Mouse (Mus musculus) myocyte (in vitro differentiated cells): ENCODE results near the gene Fam210b. TPM values are rescaled to one million over a fixed set of nuclear protein-coding genes. Genes with fewer than 3 reads are reported as not detected.

Experiments used
- H3K27me3 ChIP-seq: one replicate; pipeline ENCODE4 v1.6.1; 2011; ENCODE audit not compliant: control insufficient read depth, insufficient read depth, insufficient read length
- H3K36me3 ChIP-seq: one replicate; pipeline ENCODE4 v1.6.1; 2011; ENCODE audit not compliant: control insufficient read depth, insufficient read depth
- H3K4me2 ChIP-seq: one replicate; pipeline ENCODE4 v1.6.1; 2011; ENCODE audit warnings: low read depth, control low read depth
- H3K4me3 ChIP-seq: one replicate; pipeline ENCODE4 v1.5.1; 2011; ENCODE audit warnings: mild to moderate bottlenecking, control low read depth, moderate library complexity
- H3K79me2 ChIP-seq: one replicate; pipeline ENCODE4 v1.6.1; 2011; ENCODE audit not compliant: control insufficient read depth, insufficient read depth
- H3ac ChIP-seq: one replicate; pipeline ENCODE4 v1.6.1; 2011; ENCODE audit not compliant: control insufficient read depth, insufficient read length
- CEBPB ChIP-seq: IDR thresholded peaks from 2 replicates; pipeline ENCODE4 v1.6.1; 2011; ENCODE audit warnings: mild to moderate bottlenecking, moderate library complexity; ENCODE audit not compliant: poor library complexity, insufficient read depth, severe bottlenecking
- E2F4 ChIP-seq: IDR thresholded peaks from one replicate; pipeline ENCODE4 v1.6.1; 2011; ENCODE audit warnings: mild to moderate bottlenecking, control low read depth, moderate library complexity; ENCODE audit not compliant: insufficient read depth
- MAX ChIP-seq: IDR thresholded peaks from one replicate; pipeline ENCODE4 v1.6.1; 2011; ENCODE audit warnings: low read depth, mild to moderate bottlenecking, control low read depth
- MYOD1 ChIP-seq, 3 experiments: IDR thresholded peaks; one replicate each; pipeline ENCODE4 v1.6.1; 2011; ENCODE audit warnings: control low read depth in 2 of 3, low read depth in 2 of 3, mild to moderate bottlenecking in 2 of 3, moderate library complexity in 1 of 3; ENCODE audit not compliant: insufficient read length in 2 of 3, control insufficient read depth in 1 of 3
- MYOG ChIP-seq, 3 experiments: IDR thresholded peaks; one replicate each; pipeline ENCODE4 v1.6.1; 2011; ENCODE audit warnings: control low read depth in 2 of 3, low read depth in 2 of 3, mild to moderate bottlenecking in 2 of 3; ENCODE audit not compliant: insufficient read length in 2 of 3, control insufficient read depth in 1 of 3, insufficient read depth in 1 of 3
- POLR2A ChIP-seq: IDR thresholded peaks from one replicate; pipeline ENCODE4 v1.6.1; 2011; ENCODE audit warnings: low read depth, mild to moderate bottlenecking, control low read depth, moderate library complexity; ENCODE audit not compliant: insufficient read length
- POLR2AphosphoS2 ChIP-seq: IDR thresholded peaks from one replicate; pipeline ENCODE4 v1.6.1; 2011; ENCODE audit warnings: low read depth, control low read depth; ENCODE audit not compliant: insufficient read length
- REST ChIP-seq: IDR thresholded peaks from one replicate; pipeline ENCODE4 v1.6.1; 2011; ENCODE audit warnings: mild to moderate bottlenecking, control low read depth, moderate library complexity; ENCODE audit not compliant: insufficient read depth, insufficient read length
- SRF ChIP-seq: IDR thresholded peaks from one replicate; pipeline ENCODE4 v1.6.1; 2011; ENCODE audit warnings: low read depth; ENCODE audit not compliant: control insufficient read depth, insufficient read length
- TCF12 ChIP-seq: IDR thresholded peaks from one replicate; pipeline ENCODE4 v1.6.1; 2011; ENCODE audit warnings: mild to moderate bottlenecking, control low read depth; ENCODE audit not compliant: poor library complexity, insufficient read depth, severe bottlenecking
- TCF3 ChIP-seq: IDR thresholded peaks from one replicate; pipeline ENCODE4 v1.6.1; 2011; ENCODE audit warnings: low read depth, control low read depth; ENCODE audit not compliant: insufficient read length
- USF1 ChIP-seq: IDR thresholded peaks from one replicate; pipeline ENCODE4 v1.6.1; 2011; ENCODE audit warnings: low read depth, mild to moderate bottlenecking, control low read depth, moderate library complexity
- polyA plus RNA-seq: library from polyadenylated mRNA; unstranded; fragments of >200 nt; fragmentation: generic; extraction: Trizol; gene quantifications from one replicate; pipeline ENCODE4 v1.2.1, GENCODE M21; 2012; ENCODE audit warnings: missing spikeins

Fam210b gene
- polyA plus RNA-seq, 1 experiment = 3.9 TPM

DNA sequence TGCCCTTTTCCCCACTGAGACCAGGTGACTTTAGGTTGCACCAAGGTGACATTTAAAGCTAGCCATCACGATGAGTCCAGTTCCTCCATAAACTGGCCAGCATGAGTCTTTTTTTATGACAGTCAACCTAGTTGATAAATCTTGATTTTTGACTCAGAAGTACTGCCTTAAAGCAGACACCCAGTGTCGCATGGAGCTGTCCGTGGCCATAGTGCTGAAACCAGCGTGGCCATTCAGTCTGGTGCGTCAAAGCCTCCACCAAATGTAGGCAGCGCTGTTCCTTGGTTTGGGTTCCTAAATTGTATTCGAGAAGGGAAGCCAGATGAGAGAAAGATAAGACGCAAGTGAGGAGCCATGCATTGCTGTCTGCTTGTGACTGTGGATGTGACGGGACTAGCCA lies 24.5 kb upstream of the Fam210b start:
- H3ac ChIP-seq = no peak overlapping the region
- H3K36me3 ChIP-seq = no peaks in the 10 kb centered on the region

DNA sequence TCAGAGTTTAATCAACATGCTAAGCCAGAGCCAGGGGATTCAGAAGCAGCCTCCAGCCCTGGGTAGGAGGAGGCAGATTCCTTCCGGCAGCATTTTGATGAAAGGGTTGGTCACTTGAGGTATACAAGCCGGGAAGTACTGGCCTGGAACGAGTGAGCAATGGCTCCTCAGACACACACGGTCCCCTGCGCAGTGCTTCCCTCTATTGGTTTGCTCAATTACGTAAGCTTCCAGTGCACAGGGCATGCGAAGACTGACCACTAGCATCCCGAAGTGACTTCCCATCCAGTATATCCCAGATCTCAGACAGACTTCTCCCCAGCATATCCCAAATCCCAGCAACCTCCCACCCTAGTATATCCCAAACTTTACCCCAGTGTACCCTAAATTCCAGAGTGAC lies 17.1 kb upstream of the Fam210b start:
- peaks cover 3% of the 10 kb centered on the region for H3K27me3 ChIP-seq
- TF ChIP-seq MAX = no peak
- no peak overlapping the region for H3K4me2 ChIP-seq

More for the DNA sequence above, 24.5 kb upstream of the Fam210b start:
- Histone ChIP-seq H3K4me3 (no peak overlapping the region), H3K27me3 (no peaks in the 10 kb centered on the region), H3K4me2 (no peak overlapping the region), H3K79me2 (no peaks in the 10 kb centered on the region)
- TF ChIP-seq REST (peak; percentile 95), E2F4 (no peak), CEBPB (no peak), MAX (peak; percentile 12), MYOG (IDR thresholded peaks at IDR 0.05; ENCODE audit: control insufficient read depth in 1 of 3, insufficient read depth in 1 of 3, insufficient read length in 2 of 3, low read depth in 2 of 3) (no peak), MYOD1 (IDR thresholded peaks at IDR 0.05; ENCODE audit: control insufficient read depth in 1 of 3, insufficient read length in 2 of 3, low read depth in 2 of 3) (no peak)

DNA sequence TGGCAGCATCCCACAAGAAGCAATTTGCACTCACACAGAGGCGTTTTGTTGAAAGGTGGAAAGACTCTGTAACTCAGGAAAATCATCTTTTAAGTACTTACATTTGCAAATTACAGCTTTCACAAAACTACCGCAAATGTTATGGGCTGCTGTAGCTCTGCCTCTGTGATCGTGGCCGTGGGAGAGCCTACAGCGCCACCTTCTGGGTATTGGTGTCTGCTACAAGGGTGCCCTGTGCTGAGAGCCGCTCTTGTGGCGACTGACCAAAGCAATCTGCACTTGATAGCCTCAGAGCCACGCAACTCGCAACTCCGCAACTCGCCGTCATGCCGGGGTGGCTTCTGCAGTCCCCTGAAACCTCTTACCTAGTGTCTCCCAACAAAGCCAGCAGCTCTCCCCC lies 16.2 kb upstream of the Fam210b start:
- Histone ChIP-seq H3K36me3 (no peaks in the 10 kb centered on the region), H3K79me2 (no peaks in the 10 kb centered on the region), H3K27me3 (peaks cover 3% of the 10 kb centered on the region), H3K4me2 (no peak overlapping the region), H3K4me3 (no peak overlapping the region), H3ac (no peak overlapping the region)
- TF ChIP-seq MYOD1 (IDR thresholded peaks at IDR 0.05; ENCODE audit: control insufficient read depth in 1 of 3, insufficient read length in 2 of 3, low read depth in 2 of 3) = no peak

More for the DNA sequence above, 17.1 kb upstream of the Fam210b start:
- H3K79me2 ChIP-seq = no peaks in the 10 kb centered on the region
- no peaks in the 10 kb centered on the region for H3K36me3 ChIP-seq
- no peak overlapping the region for H3ac ChIP-seq
- no peak overlapping the region for H3K4me3 ChIP-seq

DNA sequence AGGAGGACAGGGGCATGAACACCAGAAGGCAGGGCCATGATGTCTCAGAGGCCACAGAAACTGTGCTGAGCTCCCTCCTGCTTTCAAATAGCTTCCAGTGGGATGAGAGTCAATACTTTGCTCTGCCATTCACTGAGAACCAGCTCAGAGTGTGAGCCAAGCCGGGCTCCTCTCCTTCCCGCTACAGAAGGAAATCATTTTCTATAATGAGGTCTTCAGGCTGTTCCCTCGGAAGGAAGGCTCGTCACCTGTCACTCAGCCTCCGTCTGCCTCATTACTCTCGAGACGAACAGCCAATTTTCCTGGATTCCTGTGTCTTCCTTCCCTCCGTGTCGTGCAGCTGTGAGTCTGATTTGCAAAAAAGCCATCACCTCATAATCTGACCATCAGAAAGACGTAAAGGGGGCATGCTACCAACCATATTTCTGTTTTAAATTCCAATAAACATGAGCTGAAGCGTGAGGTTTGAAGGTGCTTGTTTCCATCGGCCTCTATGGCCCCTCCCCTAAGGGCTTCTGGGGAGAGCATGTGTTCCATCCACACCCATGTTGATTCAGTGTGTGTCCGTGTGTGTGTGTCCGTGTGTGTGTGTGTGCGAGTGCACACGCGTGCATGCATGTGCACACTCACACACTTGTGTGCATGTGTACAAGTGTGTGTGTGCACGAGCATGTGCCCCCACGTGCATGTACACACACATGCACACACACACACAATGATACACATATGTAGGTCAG lies 7.0 kb upstream of the Fam210b start:
- H3K4me2 ChIP-seq = no peak overlapping the region
- H3K27me3 ChIP-seq = peaks cover 8% of the 10 kb centered on the region
- no peak for TF ChIP-seq TCF3
- TF ChIP-seq POLR2AphosphoS2 = no peak
- no peak for TF ChIP-seq MYOD1 (IDR thresholded peaks at IDR 0.05; ENCODE audit: control insufficient read depth in 1 of 3, insufficient read length in 2 of 3, low read depth in 2 of 3)
- TF ChIP-seq MYOG (IDR thresholded peaks at IDR 0.05; ENCODE audit: control insufficient read depth in 1 of 3, insufficient read depth in 1 of 3, insufficient read length in 2 of 3, low read depth in 2 of 3) = no peak
- TF ChIP-seq SRF = no peak
- TF ChIP-seq POLR2A = no peak
- no peak for TF ChIP-seq E2F4
- no peak for TF ChIP-seq TCF12
- TF ChIP-seq USF1 = no peak
- no peaks in the 10 kb centered on the region for H3K36me3 ChIP-seq
- no peak overlapping the region for H3K4me3 ChIP-seq
- H3ac ChIP-seq = no peak overlapping the region
- no peaks in the 10 kb centered on the region for H3K79me2 ChIP-seq

DNA sequence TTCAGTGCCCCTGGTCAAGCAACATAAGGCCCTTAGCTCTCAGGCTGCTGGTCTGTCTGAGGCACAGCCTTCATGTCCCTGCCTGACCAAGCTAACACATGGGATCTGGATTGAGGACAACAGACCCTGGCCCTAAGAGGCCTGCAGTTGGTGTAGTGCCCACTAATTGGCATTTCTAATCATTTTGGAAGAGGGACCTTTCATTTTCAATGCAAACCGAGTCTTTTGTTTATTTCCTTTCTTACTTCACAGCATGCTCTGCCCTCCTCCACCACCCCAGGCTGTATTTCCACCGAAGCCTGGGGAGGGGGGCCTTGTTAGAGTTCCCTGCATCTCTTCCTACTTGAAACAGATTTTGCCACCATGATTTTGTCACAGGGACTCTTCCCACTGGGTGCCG lies 4.4 kb upstream of the Fam210b start:
- no peaks in the 10 kb centered on the region for H3K36me3 ChIP-seq
- no peak overlapping the region for H3K4me2 ChIP-seq
- no peaks in the 10 kb centered on the region for H3K79me2 ChIP-seq
- no peak for TF ChIP-seq MYOD1 (IDR thresholded peaks at IDR 0.05; ENCODE audit: control insufficient read depth in 1 of 3, insufficient read length in 2 of 3, low read depth in 2 of 3)
- no peak for TF ChIP-seq USF1
- no peak for TF ChIP-seq POLR2A
- no peak for TF ChIP-seq SRF
- TF ChIP-seq REST = no peak
- no peak for TF ChIP-seq POLR2AphosphoS2
- TF ChIP-seq E2F4 = no peak
- TF ChIP-seq MYOG (IDR thresholded peaks at IDR 0.05; ENCODE audit: control insufficient read depth in 1 of 3, insufficient read depth in 1 of 3, insufficient read length in 2 of 3, low read depth in 2 of 3) = no peak
- TF ChIP-seq TCF12 = no peak
- no peak for TF ChIP-seq MAX
- TF ChIP-seq CEBPB = no peak
- no peak for TF ChIP-seq TCF3
- H3K27me3 ChIP-seq = peaks cover 8% of the 10 kb centered on the region
- H3K4me3 ChIP-seq = no peak overlapping the region
- no peak overlapping the region for H3ac ChIP-seq

DNA sequence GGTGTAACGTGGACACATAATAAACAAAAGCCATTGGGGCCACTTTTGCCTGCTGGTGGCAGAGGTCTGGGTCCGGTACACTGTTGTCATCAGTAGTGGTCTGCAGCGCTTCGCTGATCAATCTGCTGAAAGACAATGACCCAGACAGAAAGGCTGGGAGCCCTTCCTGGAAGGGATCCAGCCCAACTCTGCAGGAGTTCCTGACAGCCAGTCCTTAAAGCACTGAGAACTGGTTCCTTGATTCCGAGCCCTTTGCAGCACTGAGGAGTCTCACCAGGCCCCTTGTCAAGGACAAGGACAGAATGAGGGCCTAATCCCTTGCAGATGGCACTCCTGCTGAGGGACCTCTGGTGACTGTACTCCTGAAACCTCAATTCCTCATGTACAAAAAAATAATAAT lies 3.8 kb upstream of the Fam210b start:
- H3K27me3 ChIP-seq = peaks cover 8% of the 10 kb centered on the region

More for the DNA sequence above, 3.8 kb upstream of the Fam210b start:
- no peak for TF ChIP-seq MYOG (IDR thresholded peaks at IDR 0.05; ENCODE audit: control insufficient read depth in 1 of 3, insufficient read depth in 1 of 3, insufficient read length in 2 of 3, low read depth in 2 of 3)
- no peak for TF ChIP-seq E2F4
- no peak for TF ChIP-seq POLR2AphosphoS2
- TF ChIP-seq POLR2A = no peak
- no peak for TF ChIP-seq REST
- no peak for TF ChIP-seq USF1
- no peak for TF ChIP-seq MAX
- no peak for TF ChIP-seq TCF12
- no peak for TF ChIP-seq CEBPB
- TF ChIP-seq MYOD1 (IDR thresholded peaks at IDR 0.05; ENCODE audit: control insufficient read depth in 1 of 3, insufficient read length in 2 of 3, low read depth in 2 of 3) = no peak
- no peak for TF ChIP-seq TCF3
- TF ChIP-seq SRF = no peak
- Histone ChIP-seq H3K36me3 (no peaks in the 10 kb centered on the region), H3ac (no peak overlapping the region), H3K4me3 (no peak overlapping the region), H3K79me2 (no peaks in the 10 kb centered on the region), H3K4me2 (no peak overlapping the region)
